Mouse (Mus musculus) thymus, adult 2 months (tissue): ENCODE measurements around the gene Igflr1. TPM values are rescaled to one million over a fixed set of nuclear protein-coding genes. Genes with fewer than 3 reads are reported as not detected.

Experiments
- DNase-seq: peaks from one replicate; pipeline ENCODE4 v3.0.0; 2021
- H3K27ac ChIP-seq: fragments of 200-500 bp; 2 replicates; pipeline ENCODE4 v1.5.1; 2012; ENCODE audit warnings: low read length, control low read depth; ENCODE audit not compliant: control insufficient read depth, insufficient read depth
- H3K27me3 ChIP-seq: fragments of 200-500 bp; 2 replicates; pipeline ENCODE4 v1.6.1; 2012; ENCODE audit warnings: mild to moderate bottlenecking, low read length, moderate library complexity, mixed read lengths; ENCODE audit not compliant: control insufficient read depth, insufficient read depth
- H3K36me3 ChIP-seq: fragments of 200-500 bp; 2 replicates; pipeline ENCODE4 v1.6.1; 2012; ENCODE audit warnings: mild to moderate bottlenecking, low read length, moderate library complexity; ENCODE audit not compliant: control insufficient read depth, insufficient read depth
- H3K4me1 ChIP-seq: fragments of 200-500 bp; replicated peaks from 2 replicates; pipeline ENCODE4 v1.6.1; 2012; ENCODE audit warnings: low read length; ENCODE audit not compliant: control insufficient read depth, insufficient read depth
- H3K4me3 ChIP-seq: fragments of 200-500 bp; 2 replicates; pipeline ENCODE4 v1.5.1; 2012; ENCODE audit warnings: mild to moderate bottlenecking, low read length, control low read depth, moderate library complexity; ENCODE audit not compliant: control insufficient read depth, insufficient read depth
- CTCF ChIP-seq: fragments of 200-500 bp; IDR thresholded peaks from 2 replicates; pipeline ENCODE4 v1.5.1; 2012; ENCODE audit warnings: mild to moderate bottlenecking, control low read depth, low read length, moderate library complexity, borderline replicate concordance; ENCODE audit not compliant: control insufficient read depth, poor library complexity, insufficient read depth; ENCODE audit errors: extremely low read depth
- POLR2A ChIP-seq: fragments of 200-500 bp; IDR thresholded peaks from 2 replicates; pipeline ENCODE4 v1.6.1; 2012; ENCODE audit warnings: mild to moderate bottlenecking, low read length, control low read depth, moderate library complexity; ENCODE audit not compliant: control insufficient read depth, poor library complexity, insufficient read depth; ENCODE audit errors: extremely low read depth
- WGBS: fragments of 180-500 bp; shearing (Covaris S2); methylation state at CpG from one replicate; pipeline ENCODE4 v1.1.7; 2018; 5-methylcytosine and 5-hydroxymethylcytosine counted together
- polyA plus RNA-seq: library from polyadenylated mRNA; depleted of rRNA; stranded (reverse); fragments of >200 nt; gene quantifications from 2 replicates; pipeline ENCODE4 v1.2.3, GENCODE M21; 2012

The Igflr1 gene
- polyA plus RNA-seq, 1 experiment: 31.7 TPM

- H3K36me3 ChIP-seq: peaks cover 26% of the 10 kb centered on the region
- H3K4me3 ChIP-seq: no peak overlapping the region
- H3K27ac ChIP-seq: no peak overlapping the region
- no peak for TF ChIP-seq POLR2A
- TF ChIP-seq CTCF: no peak
- peaks cover 15% of the 10 kb centered on the region for H3K4me1 ChIP-seq
- 96% methylated on average over 11 of the region's 11 CpGs for WGBS
- DNase-seq: no peak
- no peaks in the 10 kb centered on the region for H3K27me3 ChIP-seq
These were observed 2.3 kb downstream of the Igflr1 start for GRCm38 (mm10) chr7:30567555-30567954.

- 95% methylated on average over 5 of the region's 5 CpGs for WGBS
- TF ChIP-seq POLR2A (no peak), CTCF (no peak)
- no peak overlapping the region for H3K4me3 ChIP-seq
- H3K27ac ChIP-seq: no peak overlapping the region
- peaks cover 75% of the 10 kb centered on the region for H3K36me3 ChIP-seq
- no peaks in the 10 kb centered on the region for H3K27me3 ChIP-seq
- DNase-seq: no peak
- no peaks in the 10 kb centered on the region for H3K4me1 ChIP-seq
These were observed 7.2 kb downstream of the Igflr1 start for GRCm38 (mm10) chr7:30572389-30572788.

GRCm38 (mm10) chr7:30572969-30573368 lies 7.7 kb downstream of the Igflr1 start:
- no peak for DNase-seq
- Histone ChIP-seq H3K4me1 (no peaks in the 10 kb centered on the region), H3K27ac (no peak overlapping the region), H3K36me3 (peaks cover 80% of the 10 kb centered on the region), H3K27me3 (no peaks in the 10 kb centered on the region), H3K4me3 (no peak overlapping the region)
- TF ChIP-seq POLR2A: no peak
- 92% methylated on average over 2 of the region's 2 CpGs for WGBS

GRCm38 (mm10) chr7:30579950-30580349 lies 14.7 kb downstream of the Igflr1 start:
- Histone ChIP-seq H3K4me1 (no peaks in the 10 kb centered on the region), H3K27me3 (no peaks in the 10 kb centered on the region), H3K27ac (no peak overlapping the region), H3K4me3 (no peak overlapping the region), H3K36me3 (peaks cover 92% of the 10 kb centered on the region)
- no peak for TF ChIP-seq CTCF
- no peak for TF ChIP-seq POLR2A
- no peak for DNase-seq
- WGBS: 95% methylated on average over 8 of the region's 8 CpGs

GRCm38 (mm10) chr7:30581547-30581946 lies 16.3 kb downstream of the Igflr1 start:
- TF ChIP-seq POLR2A (no peak), CTCF (no peak)
- Histone ChIP-seq H3K4me3 (no peak overlapping the region), H3K27me3 (no peaks in the 10 kb centered on the region), H3K27ac (no peak overlapping the region), H3K4me1 (no peaks in the 10 kb centered on the region), H3K36me3 (peaks cover 89% of the 10 kb centered on the region)
- no peak for DNase-seq
- WGBS: 97% methylated on average over 16 of the region's 16 CpGs

- peaks cover 6% of the 10 kb centered on the region for H3K4me1 ChIP-seq
- no peak overlapping the region for H3K27ac ChIP-seq
- no peak overlapping the region for H3K4me3 ChIP-seq
- no peaks in the 10 kb centered on the region for H3K27me3 ChIP-seq
- H3K36me3 ChIP-seq: peaks cover 61% of the 10 kb centered on the region
- TF ChIP-seq CTCF (no peak), POLR2A (no peak)
- DNase-seq: no peak
- WGBS: 94% methylated on average over 10 of the region's 10 CpGs
These were observed 19.1 kb downstream of the Igflr1 start for GRCm38 (mm10) chr7:30584339-30584738.

GRCm38 (mm10) chr7:30585170-30585569 lies 19.9 kb downstream of the Igflr1 start:
- H3K36me3 ChIP-seq: peaks cover 53% of the 10 kb centered on the region
- TF ChIP-seq POLR2A (no peak), CTCF (no peak)
- DNase-seq: no peak
- no peak overlapping the region for H3K27ac ChIP-seq
- 98% methylated on average over 7 of the region's 7 CpGs for WGBS
- H3K4me1 ChIP-seq: peaks cover 10% of the 10 kb centered on the region
- no peaks in the 10 kb centered on the region for H3K27me3 ChIP-seq
- no peak overlapping the region for H3K4me3 ChIP-seq
